Mouse (Mus musculus): ENCODE measurements around the gene Snd1.

DNA sequence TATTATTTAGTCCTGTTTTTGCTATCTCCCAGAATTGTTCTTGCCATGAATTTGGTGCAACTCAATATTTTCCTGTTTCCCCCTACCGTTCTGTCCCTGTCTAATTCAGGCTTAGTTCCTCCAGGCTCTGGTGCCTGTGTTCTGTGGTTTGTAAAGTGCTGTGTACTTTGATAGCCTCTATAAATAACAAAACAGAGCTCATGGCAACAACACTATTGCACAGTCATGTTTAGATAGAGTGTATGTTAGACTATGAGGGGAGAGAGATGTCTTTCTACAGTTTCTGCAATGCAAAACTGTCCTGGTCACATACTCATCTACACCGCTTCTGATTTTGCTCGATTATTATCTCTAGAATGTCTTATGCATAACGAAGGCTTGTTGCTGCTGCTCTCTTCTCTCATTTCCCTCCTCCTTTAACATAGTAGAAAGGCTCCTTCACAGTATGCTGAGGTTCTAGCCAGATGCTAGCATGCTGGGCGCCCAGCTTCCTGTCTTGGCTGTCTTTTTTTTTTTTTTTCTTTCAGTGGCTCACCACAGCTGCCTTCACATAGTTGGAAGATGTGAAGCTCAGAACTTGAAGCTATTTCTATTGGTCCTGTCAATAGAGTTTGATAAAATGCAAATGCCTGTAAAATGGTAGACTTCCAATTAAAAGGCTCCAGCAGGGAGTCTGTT lies 113.7 kb downstream of the Snd1 start:
- no peak for TF ChIP-seq CTCF (conservative IDR thresholded peaks at IDR 0.05 in 1 of 2, IDR thresholded peaks at IDR 0.05 in 1 of 2; ENCODE audit: low read depth in 2 of 2, low read length in 2 of 2)
- TF ChIP-seq MAZ (IDR thresholded peaks at IDR 0.05; ENCODE audit: low read depth, low read length), result no peak
- no peak for TF ChIP-seq POLR2A (IDR thresholded peaks at IDR 0.05; ENCODE audit: low read depth, low read length)
- no peak for TF ChIP-seq ELF1 (IDR thresholded peaks at IDR 0.05; ENCODE audit: low read depth, low read length)
- no peak for TF ChIP-seq CHD2 (IDR thresholded peaks at IDR 0.05; ENCODE audit: low read length)
